Mouse (Mus musculus) spleen, postnatal 36 days (tissue): ENCODE data around the gene Gpha2.

Source experiments
- DNase-seq, 2 experiments: peaks; one replicate each; pipeline ENCODE4 v3.0.0; 2022; ENCODE audit warnings: low spot score in 2 of 2, mixed read lengths in 1 of 2

The Gpha2 gene

DNA sequence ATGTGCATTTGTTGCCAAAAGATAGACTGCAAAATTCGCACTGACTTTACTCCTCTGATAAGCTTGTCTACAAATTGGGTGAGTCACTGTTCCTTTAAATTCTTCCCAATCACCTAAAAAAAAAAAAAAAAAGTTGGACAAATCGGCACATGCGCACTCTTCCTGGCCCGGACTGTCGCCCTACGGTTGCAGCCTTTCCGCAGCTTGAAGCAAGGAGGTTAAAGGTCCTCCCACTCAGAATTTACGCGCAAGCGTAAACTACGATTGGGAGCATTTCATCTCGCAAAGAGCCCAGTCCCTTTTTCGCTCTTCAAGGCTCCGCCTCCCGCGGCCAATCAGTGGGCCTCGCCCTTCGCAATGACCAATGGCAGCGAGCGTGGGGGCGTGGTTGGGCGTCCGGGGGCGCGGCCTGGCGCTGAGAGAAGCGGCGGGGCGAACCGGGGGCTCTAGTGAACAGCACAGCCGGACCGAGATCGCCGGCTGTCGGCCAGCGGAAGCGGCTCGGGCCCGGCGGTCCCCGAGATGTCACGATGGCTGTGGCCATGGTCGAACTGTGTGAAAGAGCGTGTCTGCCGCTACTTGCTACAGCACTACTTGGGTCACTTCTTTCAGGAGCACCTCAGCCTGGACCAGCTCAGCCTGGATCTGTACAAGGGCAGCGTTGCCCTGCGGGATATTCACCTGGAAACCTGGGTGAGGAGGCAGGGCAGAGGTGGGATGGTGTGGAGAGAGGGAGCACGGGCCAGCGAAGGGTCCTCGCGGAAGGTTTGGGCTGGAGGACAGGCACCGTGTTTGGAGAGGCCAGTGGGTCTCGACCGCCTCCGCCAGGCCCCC, 15.3 kb downstream of the Gpha2 start, which contains the start of gene Atg2a:
Gene Atg2a, plus strand, starts transcription at position 395 of the 834 bp plus-strand sequence.
- DNase-seq, result peak; percentile 99 to 100

GRCm38 (mm10) chr19:6242281-6242680, 16.1 kb downstream of the Gpha2 start:
- DNase-seq, result peak; percentile 68 to 78

GRCm38 (mm10) chr19:6243226-6243625, 17.0 kb downstream of the Gpha2 start:
- DNase-seq, result no peak

- DNase-seq, result no peak
Observed at GRCm38 (mm10) chr19:6245806-6246205, 19.6 kb downstream of the Gpha2 start.

GRCm38 (mm10) chr19:6247526-6248300, 21.5 kb downstream of the Gpha2 start:
- no peak for DNase-seq

DNA sequence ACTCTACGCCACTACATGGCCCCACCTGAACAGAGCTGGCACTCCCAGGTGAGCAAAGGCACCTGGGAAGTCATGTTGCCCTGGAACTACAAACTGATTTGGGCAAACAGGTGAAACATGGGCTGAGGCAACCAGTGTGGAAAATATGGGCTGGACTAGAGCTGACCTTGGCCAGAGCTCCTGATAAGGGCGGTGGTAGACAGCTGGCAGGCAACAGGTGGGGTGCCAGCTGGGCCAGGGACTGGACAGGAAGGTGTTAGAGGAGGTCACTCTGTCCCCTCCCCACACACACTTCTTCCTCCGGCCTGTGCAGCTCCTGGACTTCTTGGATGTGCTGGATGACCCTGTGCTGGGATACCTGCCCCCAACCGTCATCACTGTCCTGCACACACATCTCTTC, 26.8 kb downstream of the Gpha2 start:
- no peak for DNase-seq

GRCm38 (mm10) chr19:6260428-6260827, 34.2 kb downstream of the Gpha2 start:
- peak in 1 of 2 experiments; percentile 50 for DNase-seq

DNA sequence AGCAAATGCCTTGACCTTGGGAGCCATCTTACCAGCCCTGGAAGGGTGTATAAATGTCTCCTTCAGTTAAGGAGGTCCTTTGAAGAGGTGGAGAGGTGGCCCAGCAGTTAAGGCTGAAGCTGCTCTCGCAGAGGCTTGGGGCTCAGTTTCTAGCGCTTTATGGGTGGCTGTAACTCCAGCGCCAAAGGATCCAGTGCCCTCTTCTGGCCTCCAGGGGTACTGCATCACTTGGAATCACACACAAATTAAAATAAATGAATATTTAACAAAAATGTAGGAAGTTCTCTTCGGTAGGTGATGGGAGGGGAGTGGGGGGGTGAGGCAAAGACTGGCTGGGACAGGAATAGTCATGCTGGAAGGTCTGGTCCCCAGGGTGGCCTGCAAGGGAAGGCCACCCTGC, 34.8 kb downstream of the Gpha2 start:
- no peak for DNase-seq

GRCm38 (mm10) chr19:6261379-6261778, 35.2 kb downstream of the Gpha2 start:
- no peak for DNase-seq

DNA sequence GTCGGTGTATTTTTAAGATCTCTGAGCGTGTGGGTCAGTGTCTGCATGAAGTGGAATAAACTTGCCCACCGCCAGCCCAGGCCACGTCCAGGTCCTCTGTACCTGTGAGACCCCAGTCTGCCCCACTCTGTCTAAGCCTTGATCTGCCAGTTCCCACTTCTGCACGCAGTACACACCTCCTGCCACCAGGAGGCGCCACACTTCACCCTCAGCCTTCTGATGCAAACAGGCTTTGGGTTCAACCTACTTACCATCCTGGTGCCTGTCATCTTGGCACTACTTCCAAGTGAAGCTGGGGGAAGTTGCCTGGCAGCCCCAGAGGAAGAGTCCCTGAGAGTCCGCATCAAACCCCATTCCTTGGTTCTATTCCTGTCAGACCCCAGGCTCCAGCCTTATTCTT, 36.0 kb downstream of the Gpha2 start:
- peak; percentile 63 to 71 for DNase-seq

- no peak for DNase-seq
Observed at GRCm38 (mm10) chr19:6262839-6263433, 36.8 kb downstream of the Gpha2 start.

- no peak for DNase-seq
Observed at GRCm38 (mm10) chr19:6264200-6264599, 38.0 kb downstream of the Gpha2 start.

GRCm38 (mm10) chr19:6264945-6265344, 38.8 kb downstream of the Gpha2 start:
- DNase-seq, result no peak

GRCm38 (mm10) chr19:6265727-6266182, 39.6 kb downstream of the Gpha2 start:
- no peak for DNase-seq

DNA sequence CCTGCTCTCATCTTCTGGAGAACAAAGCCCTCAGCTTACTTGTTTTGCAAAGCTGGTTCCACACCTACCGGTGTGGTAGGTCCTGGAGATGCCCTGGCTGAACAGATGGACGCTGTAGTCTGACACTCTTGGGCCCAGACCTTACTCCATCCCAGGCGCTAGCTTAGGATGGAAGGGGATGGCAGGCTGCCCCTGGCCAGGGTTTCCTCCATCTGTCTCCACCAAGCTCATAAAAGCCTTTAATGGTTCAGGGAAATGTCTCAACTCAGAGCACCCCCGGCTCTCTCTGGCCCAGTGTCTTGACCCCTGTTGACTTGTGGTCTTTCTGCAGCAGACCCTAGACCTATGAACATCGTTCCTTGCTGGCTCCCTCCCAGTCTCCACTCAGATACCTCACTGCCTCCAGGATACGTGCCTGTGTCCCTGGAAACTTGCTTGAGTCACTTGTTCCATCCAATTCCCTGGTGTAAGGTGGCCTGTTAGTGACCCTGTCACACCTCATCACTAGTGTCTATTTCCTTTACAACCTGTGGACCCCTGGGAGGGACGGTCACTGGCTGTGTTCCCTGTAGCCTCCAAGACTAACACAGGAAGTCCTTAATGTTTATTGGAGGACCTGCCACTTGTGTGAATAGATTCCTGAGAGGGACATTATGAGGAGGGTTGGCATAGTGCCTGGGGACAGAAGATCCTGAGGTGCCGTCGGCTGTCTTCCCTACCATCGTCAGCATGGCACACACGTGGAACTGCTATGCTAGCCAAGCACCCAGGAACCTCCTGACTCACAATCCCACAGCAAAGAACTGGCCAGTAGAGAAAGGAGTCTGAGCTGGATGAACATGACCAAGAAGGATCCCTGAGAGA, 41.4 kb downstream of the Gpha2 start:
- DNase-seq, result no peak

DNA sequence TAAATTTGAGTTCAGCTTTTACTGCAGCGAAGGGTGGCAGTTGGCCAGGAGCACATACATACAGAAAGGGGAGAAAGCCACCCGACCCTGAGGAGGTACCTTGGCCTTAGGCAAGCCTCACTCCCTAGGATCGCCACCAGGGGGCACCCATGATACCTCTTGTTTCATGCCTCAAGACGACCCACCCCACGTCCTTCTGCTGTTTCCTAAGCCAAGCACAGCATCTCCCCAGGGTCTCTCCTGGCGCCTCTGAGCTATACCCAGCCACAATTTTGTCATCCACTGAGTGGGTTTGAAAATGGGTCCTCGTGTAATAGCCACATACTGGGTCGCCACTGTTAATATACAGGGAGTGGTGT, 42.0 kb downstream of the Gpha2 start:
- peak; percentile 78 to 86 for DNase-seq

- no peak for DNase-seq
Observed at GRCm38 (mm10) chr19:6268670-6269132, 42.5 kb downstream of the Gpha2 start.

DNA sequence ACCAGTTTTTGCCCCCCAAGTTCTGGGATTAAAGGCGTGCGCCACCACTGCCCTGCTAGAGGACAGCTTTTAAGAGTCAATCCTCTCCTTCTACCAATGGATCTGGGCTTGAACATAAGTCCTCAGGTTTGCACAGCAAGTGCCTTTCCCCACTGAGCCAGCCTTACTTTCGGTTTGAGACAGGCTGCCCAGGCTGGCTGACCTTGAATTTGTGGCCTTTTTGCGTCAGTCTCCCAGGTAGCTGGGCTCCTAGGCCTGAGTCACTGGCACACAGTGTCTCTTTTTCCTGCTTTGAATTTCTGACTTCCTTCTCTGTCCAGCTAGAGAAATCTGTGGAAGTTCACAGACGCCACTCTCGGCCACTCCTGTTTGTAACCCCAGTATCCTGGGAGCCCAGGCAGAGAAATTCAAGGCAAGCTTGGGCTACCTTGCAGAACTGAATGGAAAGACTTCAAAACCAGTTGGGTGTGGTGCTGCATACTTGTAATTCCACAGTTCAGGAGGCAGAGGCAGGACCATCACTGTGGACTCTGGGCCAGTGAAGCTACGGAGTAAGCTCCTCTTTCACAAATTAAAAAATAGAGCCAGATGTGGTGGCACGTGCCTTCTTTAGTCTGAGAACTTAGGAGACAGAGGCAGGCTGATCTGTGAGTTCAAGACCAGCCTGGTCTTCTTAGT, 43.8 kb downstream of the Gpha2 start:
- no peak for DNase-seq

DNA sequence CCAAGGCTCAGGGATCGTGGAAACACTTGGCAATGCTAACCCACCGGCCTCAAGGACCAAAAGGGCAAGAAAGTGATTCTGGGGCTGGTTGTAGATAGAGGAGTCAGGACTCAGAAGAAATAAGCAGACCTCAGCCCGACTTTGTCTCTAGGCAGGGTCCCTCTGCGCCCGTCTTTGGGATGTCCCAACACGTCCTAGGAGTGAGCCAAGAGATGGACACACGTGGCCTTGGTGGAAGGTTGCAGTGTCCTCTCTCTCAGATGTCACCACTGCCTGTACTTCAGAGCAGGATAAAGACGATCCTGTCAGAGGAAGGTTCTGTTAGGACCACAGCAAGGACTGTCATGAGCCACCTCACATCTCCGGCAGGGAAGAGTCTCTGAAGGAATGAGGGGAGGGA, 44.5 kb downstream of the Gpha2 start:
- DNase-seq, result no peak

DNA sequence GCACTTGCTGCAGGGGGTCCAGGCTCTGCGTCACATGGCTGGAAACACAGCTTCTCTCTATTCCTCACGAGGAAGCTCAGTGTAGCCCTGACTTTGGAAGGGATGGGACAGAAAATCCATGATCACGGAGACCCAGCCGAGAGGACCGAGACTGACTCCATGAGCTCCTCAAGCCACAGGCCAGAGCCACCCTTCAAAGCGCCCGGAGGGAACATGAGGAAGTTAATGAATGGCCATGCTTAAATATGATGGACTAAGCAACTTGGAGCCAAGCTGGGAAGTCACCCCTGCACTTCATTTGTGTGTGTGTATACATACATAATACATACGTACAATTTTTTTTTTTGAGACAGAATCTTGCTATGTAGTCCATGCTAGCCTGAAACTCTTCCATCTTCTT, 45.0 kb downstream of the Gpha2 start:
- DNase-seq, result no peak

GRCm38 (mm10) chr19:6272053-6272452, 45.9 kb downstream of the Gpha2 start:
- no peak for DNase-seq
